In genomic region chr19:6047899-6048166, GRCm38 (mm10) we compare ENCODE assay signal across 8 mouse cellular contexts. TPM values are rescaled to one million over a fixed set of nuclear protein-coding genes. Genes with fewer than 3 reads are reported as not detected.
A peak's percentile ranks its signal among the peaks of the same experiment; 100 is the strongest.
DNase-seq lines count a peak whose midpoint lies in the region; ATAC-seq and TF ChIP-seq lines count a peak whose summit lies in the region.

No protein-coding gene starts in this region.

- H3K4me3 ChIP-seq in layer of hippocampus, adult 2 months, result peak overlapping the region; percentile 99
- peak overlapping the region; percentile 82 for H3K4me3 ChIP-seq in embryonic facial prominence, embryonic 10.5 days
- H3K4me3 ChIP-seq in hindbrain, embryonic 15.5 days, result peak overlapping the region; percentile 99
- peak overlapping the region; percentile 92 for H3K4me3 ChIP-seq in midbrain, embryonic 16.5 days (ENCODE audit: low read depth, low read length)

- no peak for TF ChIP-seq CTCF in layer of hippocampus, adult 2 months (conservative IDR thresholded peaks at IDR 0.05)

- peaks cover 26% of the 10 kb centered on the region for H3K4me1 ChIP-seq in embryonic facial prominence, embryonic 10.5 days
- peaks cover 27% of the 10 kb centered on the region for H3K4me1 ChIP-seq in hindbrain, embryonic 15.5 days (replicated peaks)
- peaks cover 20% of the 10 kb centered on the region for H3K4me1 ChIP-seq in midbrain, embryonic 16.5 days (ENCODE audit: control insufficient read depth, insufficient read depth, low read length)

- DNase-seq in layer of hippocampus, adult 2 months (ENCODE audit: low spot score in 2 of 2), result no peak
- DNase-seq in layer of hippocampus, adult 11-12 months (ENCODE audit: low spot score), result no peak
- no peak for DNase-seq in embryonic facial prominence, embryonic 10.5 days (ENCODE audit: low spot score)
- DNase-seq in gastrocnemius, adult 18-20 months (ENCODE audit: low spot score), result no peak
- DNase-seq in left cerebral cortex, adult 8-10 months (ENCODE audit: low spot score in 2 of 2), result no peak

- peaks cover 50% of the 10 kb centered on the region for H3K36me3 ChIP-seq in embryonic facial prominence, embryonic 10.5 days (replicated peaks)
- H3K36me3 ChIP-seq in hindbrain, embryonic 15.5 days, result peaks cover 46% of the 10 kb centered on the region
- H3K36me3 ChIP-seq in midbrain, embryonic 16.5 days (ENCODE audit: control insufficient read depth, insufficient read depth, low read length), result peaks cover 36% of the 10 kb centered on the region

- WGBS in embryonic facial prominence, embryonic 10.5 days, result 90% methylated on average over 8 of the region's 8 CpGs
- 86% methylated on average over 8 of the region's 8 CpGs for WGBS in hindbrain, embryonic 15.5 days
- WGBS in midbrain, embryonic 16.5 days, result 86% methylated on average over 8 of the region's 8 CpGs

- H3K4me2 ChIP-seq in hindbrain, embryonic 15.5 days, result peak overlapping the region; percentile 98
- H3K4me2 ChIP-seq in midbrain, embryonic 16.5 days (ENCODE audit: low read length), result peak overlapping the region; percentile 94

- no peaks in the 10 kb centered on the region for H3K9me3 ChIP-seq in embryonic facial prominence, embryonic 10.5 days
- H3K9me3 ChIP-seq in hindbrain, embryonic 15.5 days, result no peaks in the 10 kb centered on the region
- H3K9me3 ChIP-seq in midbrain, embryonic 16.5 days (replicated peaks; ENCODE audit: control insufficient read depth, low read length, poor library complexity, severe bottlenecking), result no peaks in the 10 kb centered on the region

- H3K9ac ChIP-seq in hindbrain, embryonic 15.5 days, result peak overlapping the region; percentile 78
- H3K9ac ChIP-seq in midbrain, embryonic 16.5 days (ENCODE audit: low read depth, low read length), result peak overlapping the region; percentile 39

- peak overlapping the region; percentile 99; the same call in 1 of the 2 replicates for H3K27ac ChIP-seq in layer of hippocampus, adult 2 months
- H3K27ac ChIP-seq in embryonic facial prominence, embryonic 10.5 days (replicated peaks), result no peak overlapping the region; the same call in 1 of the 2 replicates
- no peak overlapping the region for H3K27ac ChIP-seq in hindbrain, embryonic 15.5 days (replicated peaks)
- H3K27ac ChIP-seq in midbrain, embryonic 16.5 days (ENCODE audit: low read length), result no peak overlapping the region

- ATAC-seq in hindbrain, embryonic 15.5 days (ENCODE audit: low FRiP score, low read depth), result no peak
- no peak for ATAC-seq in midbrain, embryonic 16.5 days
- ATAC-seq in megakaryocyte progenitor cell, adult 5-6 weeks (replicated peaks; ENCODE audit: poor library complexity), result no peak

- H3K27me3 ChIP-seq in embryonic facial prominence, embryonic 10.5 days (replicated peaks; ENCODE audit: low read depth, poor library complexity, severe bottlenecking), result no peaks in the 10 kb centered on the region
- no peaks in the 10 kb centered on the region for H3K27me3 ChIP-seq in hindbrain, embryonic 15.5 days
- H3K27me3 ChIP-seq in midbrain, embryonic 16.5 days (ENCODE audit: control insufficient read depth, insufficient read depth, low read depth, low read length), result no peaks in the 10 kb centered on the region

RNA-seq across cellular contexts. Expression of gene Syvn1, which starts 1.5 kb away (rescaled TPM):
- total RNA-seq in layer of hippocampus, adult 2 months (2021), result 10 to 100 TPM; 42.0 to 45.1 TPM
- 34.5 and 38.1 TPM in 2 replicates for polyA plus RNA-seq in embryonic facial prominence, embryonic 10.5 days (2016; fragmentation: Nextera tagmentation; extraction: Ambion mirVana)
- polyA plus RNA-seq in hindbrain, embryonic 15.5 days (2015; fragmentation: Nextera tagmentation; extraction: Ambion mirVana), result 32.9 and 39.8 TPM in 2 replicates
- polyA plus RNA-seq in midbrain, embryonic 16.5 days (2015; fragmentation: Nextera tagmentation; extraction: Ambion mirVana), result 31.5 and 34.5 TPM in 2 replicates
- 10 to 100 TPM; 18.4 to 20.5 TPM for total RNA-seq in gastrocnemius, adult 18-20 months (2021)
- 10 to 100 TPM; 35.7 to 40.3 (median 37.6) TPM for total RNA-seq in left cerebral cortex, adult 8-10 months (2022)
- total RNA-seq in megakaryocyte progenitor cell, adult 5-6 weeks (2015), result 23.1 and 25.2 TPM in 2 replicates
- total RNA-seq in megakaryocyte progenitor cell, adult 5-6 weeks (2017), result 10.1 and 11.2 TPM in 2 replicates

RNA-seq across cellular contexts. Expression of gene Mrpl49, which starts 9.8 kb away (rescaled TPM):
- total RNA-seq in layer of hippocampus, adult 2 months (2021), result 10 to 100 TPM; 42.8 to 49.6 TPM
- 82.5 and 84.6 TPM in 2 replicates for polyA plus RNA-seq in embryonic facial prominence, embryonic 10.5 days (2016; fragmentation: Nextera tagmentation; extraction: Ambion mirVana)
- polyA plus RNA-seq in hindbrain, embryonic 15.5 days (2015; fragmentation: Nextera tagmentation; extraction: Ambion mirVana), result 62.3 and 64.4 TPM in 2 replicates
- 58.5 and 59.7 TPM in 2 replicates for polyA plus RNA-seq in midbrain, embryonic 16.5 days (2015; fragmentation: Nextera tagmentation; extraction: Ambion mirVana)
- 10 to 100 TPM; 27.5 to 29.3 TPM for total RNA-seq in gastrocnemius, adult 18-20 months (2021)
- 10 to 100 TPM; 42.7 to 55.2 (median 44.9) TPM for total RNA-seq in left cerebral cortex, adult 8-10 months (2022)
- 44.4 and 53.5 TPM in 2 replicates for total RNA-seq in megakaryocyte progenitor cell, adult 5-6 weeks (2015)
- total RNA-seq in megakaryocyte progenitor cell, adult 5-6 weeks (2017), result 31.9 and 38.4 TPM in 2 replicates

RNA-seq across cellular contexts. Expression of gene Fau, which starts 9.8 kb away (rescaled TPM):
- total RNA-seq in layer of hippocampus, adult 2 months (2021), result 100 to 1,000 TPM; 676 to 714 TPM
- polyA plus RNA-seq in embryonic facial prominence, embryonic 10.5 days (2016; fragmentation: Nextera tagmentation; extraction: Ambion mirVana), result 831 and 861 TPM in 2 replicates
- 503 and 507 TPM in 2 replicates for polyA plus RNA-seq in hindbrain, embryonic 15.5 days (2015; fragmentation: Nextera tagmentation; extraction: Ambion mirVana)
- polyA plus RNA-seq in midbrain, embryonic 16.5 days (2015; fragmentation: Nextera tagmentation; extraction: Ambion mirVana), result 459 and 498 TPM in 2 replicates
- total RNA-seq in gastrocnemius, adult 18-20 months (2021), result 100 to 1,000 TPM; 425 to 500 TPM
- total RNA-seq in left cerebral cortex, adult 8-10 months (2022), result 100 to 1,000 TPM; 737 to 869 (median 805) TPM
- total RNA-seq in megakaryocyte progenitor cell, adult 5-6 weeks (2015), result 1,814 and 1,841 TPM in 2 replicates
- total RNA-seq in megakaryocyte progenitor cell, adult 5-6 weeks (2017), result 1,690 and 2,042 TPM in 2 replicates

RNA-seq across cellular contexts. Expression of gene Znhit2, which starts 13.2 kb away (rescaled TPM):
- 10 to 100 TPM; 39.0 to 42.5 TPM for total RNA-seq in layer of hippocampus, adult 2 months (2021)
- 33.8 and 35.6 TPM in 2 replicates for polyA plus RNA-seq in embryonic facial prominence, embryonic 10.5 days (2016; fragmentation: Nextera tagmentation; extraction: Ambion mirVana)
- polyA plus RNA-seq in hindbrain, embryonic 15.5 days (2015; fragmentation: Nextera tagmentation; extraction: Ambion mirVana), result 33.0 and 34.8 TPM in 2 replicates
- polyA plus RNA-seq in midbrain, embryonic 16.5 days (2015; fragmentation: Nextera tagmentation; extraction: Ambion mirVana), result 28.2 and 30.2 TPM in 2 replicates
- total RNA-seq in gastrocnemius, adult 18-20 months (2021), result 10 to 100 TPM in 1 of 2 experiments, 1 to 10 TPM in 1; 9.5 to 10.2 TPM
- total RNA-seq in left cerebral cortex, adult 8-10 months (2022), result 10 to 100 TPM; 33.0 to 38.8 (median 37.3) TPM
- total RNA-seq in megakaryocyte progenitor cell, adult 5-6 weeks (2015), result 12.7 and 14.2 TPM in 2 replicates
- 12.5 and 14.5 TPM in 2 replicates for total RNA-seq in megakaryocyte progenitor cell, adult 5-6 weeks (2017)

RNA-seq across cellular contexts. Expression of gene Tm7sf2, which starts 20.3 kb away (rescaled TPM):
- total RNA-seq in layer of hippocampus, adult 2 months (2021), result 10 to 100 TPM; 25.3 to 26.0 TPM
- 30.3 and 31.4 TPM in 2 replicates for polyA plus RNA-seq in embryonic facial prominence, embryonic 10.5 days (2016; fragmentation: Nextera tagmentation; extraction: Ambion mirVana)
- 58.6 and 60.1 TPM in 2 replicates for polyA plus RNA-seq in hindbrain, embryonic 15.5 days (2015; fragmentation: Nextera tagmentation; extraction: Ambion mirVana)
- polyA plus RNA-seq in midbrain, embryonic 16.5 days (2015; fragmentation: Nextera tagmentation; extraction: Ambion mirVana), result 55.1 and 59.0 TPM in 2 replicates
- total RNA-seq in gastrocnemius, adult 18-20 months (2021), result 1 to 10 TPM; 5.9 to 6.2 TPM
- 10 to 100 TPM; 18.9 to 29.9 (median 23.2) TPM for total RNA-seq in left cerebral cortex, adult 8-10 months (2022)
- 8.4 and 10.6 TPM in 2 replicates for total RNA-seq in megakaryocyte progenitor cell, adult 5-6 weeks (2015)
- 1.6 and 1.8 TPM in 2 replicates for total RNA-seq in megakaryocyte progenitor cell, adult 5-6 weeks (2017)
